ENCODE assay signal across 26 mouse cellular contexts in genomic region chr5:103164022-103164421, GRCm38 (mm10). TPM values are rescaled to one million over a fixed set of nuclear protein-coding genes. Genes with fewer than 3 reads are reported as not detected.
"Had no signal": no experiment of that assay in that cellular context is flagged by ENCODE, and none has a peak within 500 bp of the region (broad histone marks: within the 10 kb centered on the region; RNA-seq: fewer than 3 reads in every experiment).

No protein-coding gene starts in this region.

- H3K9me3 ChIP-seq: heart, embryonic 12.5 days; hindbrain, embryonic 13.5 days; hindbrain, embryonic 15.5 days; kidney, embryonic 15.5 days; limb, embryonic 13.5 days; limb, embryonic 15.5 days; liver, embryonic 12.5 days had no signal

- H3K9ac ChIP-seq: heart, embryonic 12.5 days; hindbrain, embryonic 13.5 days; hindbrain, embryonic 15.5 days; kidney, embryonic 15.5 days; limb, embryonic 13.5 days; limb, embryonic 15.5 days; liver, embryonic 12.5 days; liver, embryonic 14.5 days had no signal

- H3K4me1 ChIP-seq: heart, embryonic 12.5 days; liver, embryonic 12.5 days had no signal

- H3K27ac ChIP-seq: heart, adult 2 months; hindbrain, embryonic 13.5 days; hindbrain, embryonic 15.5 days; hindbrain, postnatal 0 days; kidney, embryonic 15.5 days; kidney, postnatal 0 days; limb, embryonic 13.5 days; limb, embryonic 15.5 days; liver, embryonic 12.5 days; liver, embryonic 14.5 days had no signal

- H3K4me2 ChIP-seq: heart, embryonic 12.5 days; hindbrain, embryonic 13.5 days; hindbrain, embryonic 15.5 days; kidney, embryonic 15.5 days; limb, embryonic 13.5 days; limb, embryonic 15.5 days; liver, embryonic 12.5 days had no signal

- DNase-seq: gastrocnemius, postnatal 14 days; gastrocnemius, postnatal 36 days; heart, adult 11 months; heart, adult 2 months; heart, postnatal 10 days; heart, postnatal 36 days; kidney, adult 11 months; kidney, adult 2 months; kidney, adult 9 months; kidney, postnatal 14 days; kidney, postnatal 36 days; layer of hippocampus, postnatal 36 days; left cerebral cortex, postnatal 4 days had no signal

- ATAC-seq: hindbrain, postnatal 0 days; intestine, embryonic 16.5 days; liver, embryonic 12.5 days had no signal

- H3K27me3 ChIP-seq: heart, embryonic 12.5 days; hindbrain, embryonic 13.5 days; hindbrain, embryonic 15.5 days; kidney, embryonic 15.5 days; limb, embryonic 13.5 days; limb, embryonic 15.5 days; liver, embryonic 12.5 days had no signal

- H3K36me3 ChIP-seq: heart, embryonic 12.5 days; hindbrain, embryonic 13.5 days; hindbrain, embryonic 15.5 days; kidney, embryonic 15.5 days; limb, embryonic 13.5 days; limb, embryonic 15.5 days; liver, embryonic 12.5 days had no signal

- H3K4me3 ChIP-seq: heart, adult 2 months; heart, embryonic 12.5 days; hindbrain, embryonic 13.5 days; hindbrain, embryonic 15.5 days; kidney, embryonic 15.5 days; limb, embryonic 13.5 days; limb, embryonic 15.5 days; liver, embryonic 12.5 days had no signal

RNA-seq across cellular contexts. Expression of gene Mapk10, which starts 47.1 kb away (rescaled TPM):
- total RNA-seq: hematopoietic stem cell, adult 5-6 weeks; liver, adult 2 months had no signal
- polyA plus RNA-seq: liver, adult 2 months had no signal
